Mouse (Mus musculus) yolk sac, embryonic 10.5 days (tissue): ENCODE measurements around the gene Pakap.

Experiments used
- DNase-seq: peaks from one replicate; pipeline ENCODE4 v3.0.0-alpha.2; 2017; ENCODE audit warnings: low spot score

The Pakap gene

GRCm38 (mm10) chr4:57798286-57799018, 230.5 kb downstream of the Pakap start:
- peak; percentile 71 for DNase-seq

- DNase-seq, result no peak
Measured at GRCm38 (mm10) chr4:57799297-57799696, 231.3 kb downstream of the Pakap start.

- no peak for DNase-seq
Measured at GRCm38 (mm10) chr4:57801239-57801638, 233.3 kb downstream of the Pakap start.

GRCm38 (mm10) chr4:57801986-57802385, 234.0 kb downstream of the Pakap start:
- DNase-seq, result no peak

- no peak for DNase-seq
Measured at GRCm38 (mm10) chr4:57802411-57802810, 234.4 kb downstream of the Pakap start.

- DNase-seq, result no peak
Measured at GRCm38 (mm10) chr4:57804902-57805301, 236.9 kb downstream of the Pakap start.

GRCm38 (mm10) chr4:57809449-57809848, 241.5 kb downstream of the Pakap start:
- DNase-seq, result no peak

GRCm38 (mm10) chr4:57812075-57812474, 244.1 kb downstream of the Pakap start:
- no peak for DNase-seq

GRCm38 (mm10) chr4:57812916-57813575, 245.1 kb downstream of the Pakap start:
- DNase-seq, result no peak

- DNase-seq, result no peak
Measured at GRCm38 (mm10) chr4:57813576-57813945, 245.6 kb downstream of the Pakap start.

- DNase-seq, result no peak
Measured at GRCm38 (mm10) chr4:57815355-57815754, 247.4 kb downstream of the Pakap start.

- no peak for DNase-seq
Measured at GRCm38 (mm10) chr4:57816146-57816545, 248.2 kb downstream of the Pakap start.

GRCm38 (mm10) chr4:57820839-57821374, 252.9 kb downstream of the Pakap start:
- DNase-seq, result no peak

- no peak for DNase-seq
Measured at GRCm38 (mm10) chr4:57821556-57822356, 253.8 kb downstream of the Pakap start.

GRCm38 (mm10) chr4:57822641-57823040, 254.7 kb downstream of the Pakap start:
- DNase-seq, result no peak

- DNase-seq, result no peak
Measured at GRCm38 (mm10) chr4:57824626-57825240, 256.8 kb downstream of the Pakap start.

GRCm38 (mm10) chr4:57826272-57826671, 258.3 kb downstream of the Pakap start:
- DNase-seq, result no peak

GRCm38 (mm10) chr4:57829131-57829530, 261.2 kb downstream of the Pakap start:
- peak; percentile 53 for DNase-seq

- no peak for DNase-seq
Measured at GRCm38 (mm10) chr4:57829740-57830139, 261.8 kb downstream of the Pakap start.

GRCm38 (mm10) chr4:57832318-57832717, 264.3 kb downstream of the Pakap start:
- no peak for DNase-seq

- DNase-seq, result no peak
Measured at GRCm38 (mm10) chr4:57833060-57833459, 265.1 kb downstream of the Pakap start.

GRCm38 (mm10) chr4:57834141-57834540, 266.2 kb downstream of the Pakap start:
- DNase-seq, result peak; percentile 54
